Mouse (Mus musculus) heart, postnatal 0 days (tissue): ENCODE measurements at regions not wholly inside any gene's neighbourhood (a gene's known extent, or its start where the extent isn't known, plus 50 kb on each side); places are given as distances from the start of the nearest gene placed in this dataset.

Experiments used
- ATAC-seq: fragments of 200-750 bp; cut with Nextera tagmentation; 2 replicates; pipeline ENCODE4 v1.8.0; 2017; ENCODE audit warnings: low read depth, moderate number of reproducible peaks, moderate library complexity; ENCODE audit not compliant: insufficient read depth
- DNase-seq: peaks from one replicate; pipeline ENCODE4 v3.0.0-alpha.2; 2016; ENCODE audit warnings: low spot score
- H3K27ac ChIP-seq: fragments of 300-500 bp; sonication (generic); 2 replicates; pipeline ENCODE4 v1.5.1; 2014; ENCODE audit warnings: low read depth, mild to moderate bottlenecking
- H3K27me3 ChIP-seq: fragments of 300-500 bp; sonication (generic); 2 replicates; pipeline ENCODE4 v1.6.1; 2014; ENCODE audit warnings: low read length, mixed read lengths; ENCODE audit not compliant: control insufficient read depth, insufficient read depth
- H3K36me3 ChIP-seq: fragments of 300-500 bp; sonication (generic); replicated peaks from 2 replicates; pipeline ENCODE4 v1.6.1; 2014; ENCODE audit warnings: low read length, mixed read lengths; ENCODE audit not compliant: control insufficient read depth, insufficient read depth
- H3K4me1 ChIP-seq: fragments of 300-500 bp; sonication (generic); 2 replicates; pipeline ENCODE4 v1.6.1; 2014; ENCODE audit warnings: antibody characterized with exemption; ENCODE audit not compliant: control insufficient read depth, insufficient read depth
- H3K4me2 ChIP-seq: fragments of 300-500 bp; sonication (generic); 2 replicates; pipeline ENCODE4 v1.6.1; 2014; ENCODE audit warnings: low read depth, mild to moderate bottlenecking, low read length, moderate library complexity
- H3K4me3 ChIP-seq: fragments of 300-500 bp; sonication (generic); 2 replicates; pipeline ENCODE4 v1.5.1; 2014; ENCODE audit warnings: low read depth, low read length
- H3K9ac ChIP-seq: fragments of 300-500 bp; sonication (generic); replicated peaks from 2 replicates; pipeline ENCODE4 v1.6.1; 2014; ENCODE audit warnings: low read depth, low read length, mixed read lengths
- H3K9me3 ChIP-seq: fragments of 300-500 bp; sonication (generic); replicated peaks from 2 replicates; pipeline ENCODE4 v1.6.1; 2016; ENCODE audit warnings: low read length; ENCODE audit not compliant: control insufficient read depth
- CTCF ChIP-seq: IDR thresholded peaks from 2 replicates; pipeline ENCODE4 v1.5.1; 2016; ENCODE audit warnings: antibody characterized with exemption, control low read depth, low read depth
- EP300 ChIP-seq: IDR thresholded peaks from 2 replicates; pipeline ENCODE4 v1.6.1; 2016; ENCODE audit warnings: antibody characterized with exemption, low read depth
- WGBS: fragments of 180-500 bp; shearing (Covaris S2); extraction: QIAGEN DNeasy Blood & Tissue Kit; methylation state at CpG from one replicate; pipeline ENCODE4 v1.1.7; 2014; 5-methylcytosine and 5-hydroxymethylcytosine counted together

GRCm38 (mm10) chr6:117237096-117237495 is 68.8 kb downstream of the Cxcl12 start:
- no peak for TF ChIP-seq CTCF
- no peak for TF ChIP-seq EP300
- Histone ChIP-seq H3K27ac (no peak overlapping the region), H3K36me3 (no peaks in the 10 kb centered on the region), H3K27me3 (no peaks in the 10 kb centered on the region), H3K9me3 (no peaks in the 10 kb centered on the region), H3K4me1 (no peaks in the 10 kb centered on the region), H3K9ac (no peak overlapping the region), H3K4me3 (no peak overlapping the region), H3K4me2 (no peak overlapping the region)
- WGBS: 88% methylated on average over 5 of the region's 5 CpGs
- ATAC-seq (no peak), DNase-seq (no peak)

- no peak overlapping the region for H3K9ac ChIP-seq
- no peak for TF ChIP-seq EP300
- TF ChIP-seq CTCF: no peak
- no peak for DNase-seq
- WGBS: 74% methylated on average over 3 of the region's 3 CpGs
- H3K4me2 ChIP-seq: no peak overlapping the region
- no peaks in the 10 kb centered on the region for H3K27me3 ChIP-seq
- no peaks in the 10 kb centered on the region for H3K9me3 ChIP-seq
- no peak for ATAC-seq
- no peak overlapping the region for H3K27ac ChIP-seq
- H3K36me3 ChIP-seq: no peaks in the 10 kb centered on the region
- H3K4me1 ChIP-seq: peaks cover 15% of the 10 kb centered on the region
- H3K4me3 ChIP-seq: no peak overlapping the region
These were observed 72.9 kb downstream of the Cxcl12 start for GRCm38 (mm10) chr6:117241206-117241605.

GRCm38 (mm10) chr6:117245398-117245797 is 77.1 kb downstream of the Cxcl12 start:
- Histone ChIP-seq H3K4me1 (peaks cover 23% of the 10 kb centered on the region), H3K4me3 (no peak overlapping the region), H3K9ac (no peak overlapping the region), H3K9me3 (no peaks in the 10 kb centered on the region), H3K27ac (no peak overlapping the region), H3K36me3 (no peaks in the 10 kb centered on the region), H3K27me3 (no peaks in the 10 kb centered on the region), H3K4me2 (0 out of 2 replicates have a peak overlapping the region, but pooled peaks have one; percentile 31)
- ATAC-seq (no peak), DNase-seq (no peak)
- WGBS: 57% methylated on average over 5 of the region's 5 CpGs
- TF ChIP-seq EP300 (no peak), CTCF (no peak)

GRCm38 (mm10) chr6:117245849-117246248 is 77.5 kb downstream of the Cxcl12 start:
- Histone ChIP-seq H3K4me3 (no peak overlapping the region), H3K27me3 (no peaks in the 10 kb centered on the region), H3K4me1 (peaks cover 23% of the 10 kb centered on the region), H3K4me2 (peak overlapping the region; percentile 31), H3K9me3 (no peaks in the 10 kb centered on the region), H3K27ac (no peak overlapping the region), H3K36me3 (no peaks in the 10 kb centered on the region), H3K9ac (no peak overlapping the region)
- TF ChIP-seq EP300 (no peak), CTCF (no peak)
- no peak for DNase-seq
- peak; percentile 54 for ATAC-seq
- WGBS: 11% methylated on average over 6 of the region's 6 CpGs

GRCm38 (mm10) chr6:117249230-117249921 is 81.0 kb downstream of the Cxcl12 start:
- Histone ChIP-seq H3K4me2 (no peak overlapping the region), H3K27ac (no peak overlapping the region)
- TF ChIP-seq CTCF (peak; percentile 56), EP300 (no peak)

GRCm38 (mm10) chr6:117250051-117250450 is 81.7 kb downstream of the Cxcl12 start:
- H3K9me3 ChIP-seq: no peaks in the 10 kb centered on the region
- WGBS: 58% methylated on average over 2 of the region's 2 CpGs
- peaks cover 31% of the 10 kb centered on the region for H3K4me1 ChIP-seq
- no peaks in the 10 kb centered on the region for H3K27me3 ChIP-seq
- no peak overlapping the region for H3K9ac ChIP-seq
- H3K4me2 ChIP-seq: no peak overlapping the region
- no peak overlapping the region for H3K4me3 ChIP-seq
- ATAC-seq (no peak), DNase-seq (no peak)
- TF ChIP-seq CTCF (no peak), EP300 (no peak)
- H3K27ac ChIP-seq: no peak overlapping the region
- H3K36me3 ChIP-seq: no peaks in the 10 kb centered on the region

More at GRCm38 (mm10) chr6:117249230-117249921, 81.0 kb downstream of the Cxcl12 start:
- H3K4me3 ChIP-seq: no peak overlapping the region
- no peaks in the 10 kb centered on the region for H3K9me3 ChIP-seq
- peaks cover 33% of the 10 kb centered on the region for H3K4me1 ChIP-seq
- no peaks in the 10 kb centered on the region for H3K27me3 ChIP-seq
- no peaks in the 10 kb centered on the region for H3K36me3 ChIP-seq
- H3K9ac ChIP-seq: no peak overlapping the region
- WGBS: 82% methylated on average over 18 of the region's 18 CpGs
- DNase-seq (no peak), ATAC-seq (peak; percentile 24; the same call in 1 of the 2 replicates)
